In the genomic region with DNA sequence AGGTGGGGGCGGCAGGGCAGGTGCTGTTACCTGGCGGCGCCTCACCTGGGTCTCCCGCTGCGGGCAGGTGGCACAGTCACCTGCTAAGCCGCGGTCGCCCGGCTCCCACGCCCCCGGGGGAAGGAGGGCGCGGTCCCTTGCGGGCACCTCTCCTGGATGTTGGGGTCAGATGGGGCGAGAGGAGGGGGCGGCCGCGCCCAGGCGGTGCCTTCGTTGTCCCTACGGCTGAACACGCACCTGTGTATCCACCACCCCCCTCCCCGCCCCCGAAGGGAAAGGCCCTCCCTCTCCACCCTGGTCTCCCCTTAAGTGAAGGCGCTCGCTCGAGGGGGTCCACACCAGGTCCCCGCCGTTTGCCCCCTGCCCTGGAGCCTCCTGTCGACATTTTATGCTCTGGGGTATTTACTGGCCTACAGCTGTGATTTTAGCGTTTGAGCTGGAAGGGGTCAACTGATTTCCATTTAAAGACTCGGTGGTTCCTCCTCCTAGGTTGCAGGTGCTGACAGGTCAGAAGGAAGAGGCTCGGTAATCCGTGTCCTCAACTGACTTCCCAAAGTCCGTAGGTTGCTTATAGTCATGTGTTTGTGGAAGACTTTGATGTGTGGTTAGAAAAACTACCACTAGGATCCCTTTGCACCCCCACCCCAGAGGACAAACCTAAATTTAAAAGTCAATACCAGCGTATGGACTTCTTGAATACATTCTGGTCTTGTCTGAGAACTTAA, we compare ENCODE assay signal across 8 mouse cellular contexts. TPM values are rescaled to one million over a fixed set of nuclear protein-coding genes. Genes with fewer than 3 reads are reported as not detected.
DNase-seq lines count a peak whose midpoint lies in the region; ATAC-seq and TF ChIP-seq lines count a peak whose summit lies in the region.

No protein-coding gene starts in this region.

- peak; percentile 73 for ATAC-seq in hindbrain, embryonic 11.5 days (ENCODE audit: low FRiP score)
- ATAC-seq in liver, embryonic 11.5 days (replicated peaks; ENCODE audit: low FRiP score): peak; percentile 15; the same call in 1 of the 2 replicates
- ATAC-seq in stomach, embryonic 14.5 days (ENCODE audit: insufficient number of reproducible peaks, insufficient read depth, low FRiP score, low read depth): peak; percentile 35; the same call in 1 of the 2 replicates

- H3K4me2 ChIP-seq in hindbrain, embryonic 11.5 days (replicated peaks; ENCODE audit: low read depth, low read length): peak overlapping the region; percentile 93
- H3K4me2 ChIP-seq in liver, embryonic 11.5 days: peak overlapping the region; percentile 97
- peak overlapping the region; percentile 90 for H3K4me2 ChIP-seq in stomach, embryonic 14.5 days (replicated peaks; ENCODE audit: low read depth, low read length)

- H3K27me3 ChIP-seq in thymus, adult 2 months (ENCODE audit: control insufficient read depth, insufficient read depth, low read length): no peaks in the 10 kb centered on the region
- no peaks in the 10 kb centered on the region for H3K27me3 ChIP-seq in hindbrain, embryonic 11.5 days (ENCODE audit: control insufficient read depth, insufficient read depth, low read length)
- H3K27me3 ChIP-seq in liver, embryonic 11.5 days (replicated peaks; ENCODE audit: control insufficient read depth, insufficient read depth, low read length): no peaks in the 10 kb centered on the region
- H3K27me3 ChIP-seq in stomach, embryonic 14.5 days (ENCODE audit: control insufficient read depth, insufficient read depth, low read length): no peaks in the 10 kb centered on the region

- H3K4me1 ChIP-seq in thymus, adult 2 months (replicated peaks; ENCODE audit: control insufficient read depth, insufficient read depth, low read length): peaks cover 14% of the 10 kb centered on the region; the same call in 1 of the 2 replicates
- H3K4me1 ChIP-seq in hindbrain, embryonic 11.5 days (replicated peaks; ENCODE audit: control insufficient read depth, insufficient read depth, low read length): 0 out of 2 replicates have a peak, but pooled peaks cover 2% of the 10 kb centered on the region
- peaks cover 30% of the 10 kb centered on the region for H3K4me1 ChIP-seq in liver, embryonic 11.5 days (replicated peaks; ENCODE audit: control insufficient read depth, insufficient read depth, low read length)
- H3K4me1 ChIP-seq in stomach, embryonic 14.5 days (ENCODE audit: control insufficient read depth, insufficient read depth, low read length): no peaks in the 10 kb centered on the region

- peak overlapping the region; percentile 96 for H3K9ac ChIP-seq in hindbrain, embryonic 11.5 days (ENCODE audit: low read depth, low read length)
- peak overlapping the region; percentile 98 for H3K9ac ChIP-seq in liver, embryonic 11.5 days (ENCODE audit: low read depth, low read length)
- H3K9ac ChIP-seq in stomach, embryonic 14.5 days (replicated peaks; ENCODE audit: low read depth, low read length): peak overlapping the region; percentile 84

- 5% methylated on average over 35 of the region's 36 CpGs for WGBS in thymus, adult 2 months
- 5% methylated on average over 18 of the region's 36 CpGs for WGBS in hindbrain, embryonic 11.5 days
- WGBS in liver, embryonic 11.5 days: 4% methylated on average over 31 of the region's 36 CpGs
- WGBS in stomach, embryonic 14.5 days: 3% methylated on average over 29 of the region's 36 CpGs

- H3K4me3 ChIP-seq in thymus, adult 2 months (ENCODE audit: control insufficient read depth, insufficient read depth, low read length): peak overlapping the region; percentile 67
- H3K4me3 ChIP-seq in hindbrain, embryonic 11.5 days (ENCODE audit: low read depth, low read length): peak overlapping the region; percentile 85
- peak overlapping the region; percentile 84 for H3K4me3 ChIP-seq in liver, embryonic 11.5 days (ENCODE audit: low read depth, low read length)
- peak overlapping the region; percentile 81 for H3K4me3 ChIP-seq in stomach, embryonic 14.5 days (ENCODE audit: low read depth, low read length)

- peak; percentile 71 for DNase-seq in cerebellum, adult 11-12 months
- DNase-seq in cerebellum, postnatal 25 days: no peak
- no peak for DNase-seq in thymus, adult 2 months
- no peak for DNase-seq in thymus, postnatal 4 days
- peak; percentile 45 for DNase-seq in hindbrain, embryonic 11.5 days (ENCODE audit: low spot score)
- DNase-seq in liver, embryonic 11.5 days (ENCODE audit: low spot score): no peak
- no peak for DNase-seq in ovary, postnatal 36 days (ENCODE audit: low spot score)

- TF ChIP-seq CTCF in thymus, adult 2 months (IDR thresholded peaks at IDR 0.05; ENCODE audit: borderline replicate concordance, control insufficient read depth, extremely low read depth, insufficient read depth, low read length, poor library complexity): no peak

- H3K36me3 ChIP-seq in thymus, adult 2 months (ENCODE audit: control insufficient read depth, insufficient read depth, low read length): no peaks in the 10 kb centered on the region
- no peaks in the 10 kb centered on the region for H3K36me3 ChIP-seq in hindbrain, embryonic 11.5 days (ENCODE audit: control insufficient read depth, insufficient read depth, low read length)
- H3K36me3 ChIP-seq in liver, embryonic 11.5 days (ENCODE audit: control insufficient read depth, insufficient read depth, low read length): no peaks in the 10 kb centered on the region; the same call in 1 of the 2 replicates
- H3K36me3 ChIP-seq in stomach, embryonic 14.5 days (ENCODE audit: control insufficient read depth, insufficient read depth, low read length): no peaks in the 10 kb centered on the region

- no peak overlapping the region for H3K27ac ChIP-seq in thymus, adult 2 months (ENCODE audit: control insufficient read depth, insufficient read depth, low read length)
- H3K27ac ChIP-seq in hindbrain, embryonic 11.5 days (ENCODE audit: low read depth, low read length): peak overlapping the region; percentile 70
- peak overlapping the region; percentile 85 for H3K27ac ChIP-seq in liver, embryonic 11.5 days (ENCODE audit: low read depth, low read length)
- 0 out of 2 replicates have a peak overlapping the region, but pooled peaks have one; percentile 52 for H3K27ac ChIP-seq in stomach, embryonic 14.5 days (ENCODE audit: low read length)

- TF ChIP-seq POLR2A in thymus, adult 2 months (IDR thresholded peaks at IDR 0.05; ENCODE audit: control insufficient read depth, extremely low read depth, insufficient read depth, low read length, poor library complexity): no peak

- no peaks in the 10 kb centered on the region for H3K9me3 ChIP-seq in hindbrain, embryonic 11.5 days (ENCODE audit: control insufficient read depth, low read length)
- H3K9me3 ChIP-seq in liver, embryonic 11.5 days (ENCODE audit: control insufficient read depth, low read length): no peaks in the 10 kb centered on the region
- no peaks in the 10 kb centered on the region for H3K9me3 ChIP-seq in stomach, embryonic 14.5 days (ENCODE audit: control insufficient read depth, low read depth, low read length)

RNA-seq across cellular contexts. Expression of a gene that starts 0.5 kb away (rescaled TPM):
- polyA plus RNA-seq in thymus, adult 2 months (2012; rRNA removed): 19.2 and 22.5 TPM in 2 replicates
- polyA plus RNA-seq in hindbrain, embryonic 11.5 days (2014; fragmentation: Nextera tagmentation; extraction: Ambion mirVana): 10.5 and 11.6 TPM in 2 replicates
- polyA plus RNA-seq in liver, embryonic 11.5 days (2014; fragmentation: Nextera tagmentation; extraction: Ambion mirVana): 9.4 and 10.8 TPM in 2 replicates
- 9.4 and 11.2 TPM in 2 replicates for polyA plus RNA-seq in stomach, embryonic 14.5 days (2014; fragmentation: Nextera tagmentation; extraction: Ambion mirVana)

Comparison
In these comparisons a context has a peak if more than half of its experiments do, and no peak if none do; other contexts are left out.
1. DNase-seq: peak in cerebellum, adult 11-12 months (single experiment) and hindbrain, embryonic 11.5 days (single experiment); none in cerebellum, postnatal 25 days (0 of 2), thymus, adult 2 months (single experiment), thymus, postnatal 4 days (single experiment), liver, embryonic 11.5 days (single experiment) and ovary, postnatal 36 days (single experiment).
2. ATAC-seq: peak in every context shown above with its lines; median percentile 73 in hindbrain, embryonic 11.5 days; 35 in stomach, embryonic 14.5 days; 15 in liver, embryonic 11.5 days.
3. Peak in every context shown above with its lines, with median percentiles within 50 percentile points of each other: H3K4me3 ChIP-seq, H3K4me2 ChIP-seq and H3K9ac ChIP-seq.